Mouse (Mus musculus): ENCODE data around the gene Minos1.

Minos1 gene

DNA sequence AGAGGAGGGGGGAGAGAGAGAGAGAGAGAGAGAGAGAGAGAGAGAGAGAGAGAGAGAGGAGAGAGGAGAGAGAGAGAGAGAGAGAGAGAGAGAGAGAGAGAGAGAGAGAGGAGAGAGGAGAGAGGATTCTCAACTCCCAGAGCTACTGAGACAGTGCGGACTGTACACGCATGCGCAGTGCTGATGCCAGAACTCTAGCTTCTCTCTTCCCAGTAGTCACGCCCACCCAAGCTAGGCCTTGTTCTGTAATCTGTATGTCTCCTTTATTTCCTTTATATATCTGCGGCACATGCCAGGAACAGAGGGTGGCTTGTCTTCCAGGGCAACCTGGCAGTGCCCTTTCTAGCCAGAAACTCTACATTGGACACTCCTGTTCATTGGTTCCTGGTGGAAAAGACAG, 66.1 kb downstream of the Minos1 start:
- DNase-seq (ENCODE audit: extremely low spot score): no peak

DNA sequence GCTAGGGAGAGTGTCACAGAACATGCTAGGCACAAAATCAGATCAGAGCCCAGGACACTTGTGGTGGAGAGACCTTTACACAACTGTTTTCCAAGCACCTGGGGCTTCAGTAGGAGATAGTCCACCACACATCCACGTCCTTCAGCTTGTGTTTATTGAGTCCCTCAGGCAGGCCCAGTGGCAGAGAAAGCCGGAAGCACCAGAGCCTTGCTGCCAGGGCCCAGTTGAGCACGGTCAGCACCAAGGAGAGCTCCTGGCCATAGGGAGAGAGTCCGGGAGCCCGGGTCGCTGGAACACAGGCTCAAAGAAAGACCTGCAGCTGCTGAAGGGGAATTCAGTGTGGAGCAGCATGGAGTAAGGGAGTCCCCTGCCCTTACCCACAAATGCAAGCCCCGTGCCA, 71.3 kb downstream of the Minos1 start:
- peak; percentile 67 for DNase-seq (ENCODE audit: extremely low spot score)

GRCm38 (mm10) chr4:139058029-139058428, 72.9 kb downstream of the Minos1 start:
- DNase-seq (ENCODE audit: extremely low spot score): no peak

GRCm38 (mm10) chr4:139057291-139057690, 73.6 kb downstream of the Minos1 start:
- DNase-seq (ENCODE audit: extremely low spot score): no peak

DNA sequence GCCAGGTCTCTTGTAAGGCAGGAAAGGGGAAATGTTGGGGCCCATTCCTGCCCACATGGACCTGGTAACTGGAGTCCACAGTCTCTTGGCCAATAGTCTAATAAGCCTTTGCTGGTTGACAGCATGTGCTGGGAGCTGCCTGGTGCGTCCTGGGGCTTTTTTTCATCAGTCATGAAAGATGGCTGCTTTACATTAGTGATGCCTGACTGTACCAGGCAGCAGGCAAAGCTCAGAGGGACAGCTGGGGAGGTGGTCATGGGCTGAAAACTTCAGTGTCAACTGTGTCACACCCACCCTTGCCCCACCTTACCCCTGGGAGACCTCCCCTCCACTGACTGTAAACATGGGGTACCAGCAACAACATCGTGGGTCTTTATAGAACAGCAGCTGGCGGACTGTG, 75.2 kb downstream of the Minos1 start:
- no peak for DNase-seq (ENCODE audit: extremely low spot score)

- no peak for DNase-seq (ENCODE audit: extremely low spot score)
Observed at GRCm38 (mm10) chr4:139055336-139055735, 75.6 kb downstream of the Minos1 start.

DNA sequence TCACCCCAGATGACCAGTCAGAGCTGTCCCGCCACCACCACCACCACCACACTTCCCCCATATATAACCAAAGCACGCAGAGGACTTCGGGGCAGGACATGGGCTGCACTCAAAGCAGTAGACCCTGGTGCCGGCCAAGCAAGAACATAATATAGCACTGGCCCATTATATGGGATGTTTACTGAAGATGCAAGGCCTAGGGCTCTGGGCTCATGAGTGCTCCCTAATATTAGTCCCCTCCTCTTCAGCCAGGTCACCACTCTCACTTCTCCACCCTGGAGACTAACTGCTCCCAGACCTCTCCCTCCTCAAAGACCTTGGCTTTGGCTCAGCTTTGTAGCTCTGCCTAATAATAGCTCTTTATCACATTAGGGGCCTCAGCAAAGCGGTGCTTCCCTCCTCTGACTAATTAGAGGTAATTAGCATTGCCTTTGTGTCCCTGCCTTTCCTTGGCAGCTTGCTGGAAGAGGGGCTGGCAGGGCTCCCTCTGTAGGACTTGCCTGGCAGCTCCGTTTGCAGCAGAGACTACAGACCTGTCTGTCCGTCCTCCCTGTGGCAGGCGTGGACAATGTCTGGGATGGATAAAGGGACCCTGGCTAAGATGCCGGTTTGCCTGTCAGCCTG, 76.5 kb downstream of the Minos1 start:
- DNase-seq (ENCODE audit: extremely low spot score): no peak

DNA sequence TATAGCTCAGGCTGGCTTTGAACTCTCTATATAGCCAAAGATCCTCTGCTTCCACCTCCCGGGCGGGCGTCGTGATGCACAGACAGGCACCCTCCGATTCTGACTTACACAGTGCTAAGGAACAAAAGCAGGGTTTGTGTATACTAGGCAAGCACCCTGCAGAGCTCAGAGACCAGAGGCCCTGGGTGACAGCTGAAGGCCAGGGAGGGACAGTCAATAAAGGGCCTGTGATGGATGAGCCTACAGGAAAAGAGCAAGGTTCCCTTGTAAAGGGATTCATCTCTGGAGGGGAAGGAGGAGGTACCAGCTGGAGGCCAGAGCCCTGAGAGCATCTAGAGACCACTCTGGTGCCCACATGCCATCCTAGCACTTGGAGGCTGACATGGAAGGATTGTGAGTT, 77.5 kb downstream of the Minos1 start:
- DNase-seq (ENCODE audit: extremely low spot score): no peak

DNA sequence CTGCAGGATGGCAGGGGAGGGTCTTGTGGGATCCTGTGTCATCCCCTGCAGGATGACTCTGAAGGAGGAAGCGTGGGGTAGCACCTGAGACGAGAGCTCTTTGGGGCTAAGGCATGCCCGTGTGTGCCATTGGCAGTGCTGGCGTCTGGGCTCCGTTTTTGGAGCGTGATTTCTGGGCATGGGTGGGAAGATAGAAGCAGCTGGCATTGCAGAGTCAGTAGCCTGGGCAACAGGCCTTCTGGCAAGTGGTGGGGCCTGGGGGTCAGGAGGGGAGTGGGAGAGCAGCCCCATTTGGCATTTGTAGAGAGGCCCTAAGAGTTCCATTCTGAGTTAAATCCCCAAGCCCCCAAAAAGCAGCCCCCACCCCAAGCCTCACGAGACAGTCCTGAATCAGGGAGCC, 78.1 kb downstream of the Minos1 start:
- no peak for DNase-seq (ENCODE audit: extremely low spot score)

Data from embryo, embryonic 9.5 days (tissue).